Mouse (Mus musculus) CH12.LX (cell line): ENCODE measurements around the gene Dmxl2. TPM values are rescaled to one million over a fixed set of nuclear protein-coding genes. Genes with fewer than 3 reads are reported as not detected.
A peak's percentile ranks its signal among the peaks of the same experiment; 100 is the strongest.

Source experiments
- DNase-seq: peaks from one replicate; pipeline ENCODE4 v3.0.0-alpha.2; 2013; ENCODE audit errors: extremely low read depth
- H3K27ac ChIP-seq: 2 replicates; pipeline ENCODE4 v1.5.1; 2012; ENCODE audit warnings: low read depth, mild to moderate bottlenecking, control low read depth, moderate library complexity; ENCODE audit not compliant: insufficient read depth
- H3K27me3 ChIP-seq: replicated peaks from 2 replicates; pipeline ENCODE3; 2012; ENCODE audit warnings: inconsistent platforms
- H3K36me3 ChIP-seq, 2 experiments: replicated peaks in 1 of 2; 2 replicates each; pipeline versions ENCODE3 to v1.6.1; 2012; ENCODE audit warnings: inconsistent platforms in 1 of 2, low read length in 1 of 2, mild to moderate bottlenecking in 1 of 2, mixed read lengths in 1 of 2, moderate library complexity in 1 of 2; ENCODE audit not compliant: control insufficient read depth in 1 of 2, insufficient read depth in 1 of 2
- H3K4me1 ChIP-seq, 2 experiments: 2 replicates each; pipeline ENCODE4 v1.6.1; 2012; ENCODE audit warnings: inconsistent platforms in 1 of 2, moderate library complexity in 1 of 2; ENCODE audit not compliant: insufficient read depth in 2 of 2, control insufficient read depth in 1 of 2
- H3K4me2 ChIP-seq: 2 replicates; pipeline ENCODE4 v1.6.1; 2012; ENCODE audit warnings: low read depth, mild to moderate bottlenecking, control low read depth; ENCODE audit not compliant: poor library complexity, insufficient read depth, severe bottlenecking
- H3K4me3 ChIP-seq, 3 experiments: fragments of 150-350 bp in 1 of 3; sonication (generic) in 1 of 3; replicated peaks in 1 of 3; 2 replicates each; pipeline versions ENCODE3 to v1.5.1; 2011 to 2012; ENCODE audit warnings: low read depth in 2 of 3, low read length in 2 of 3, mild to moderate bottlenecking in 2 of 3, moderate library complexity in 2 of 3, control low read depth in 1 of 3, improper control_type of control experiment in 1 of 3, inconsistent platforms in 1 of 3, mixed read lengths in 1 of 3; ENCODE audit not compliant: poor library complexity in 1 of 3
- H3K79me2 ChIP-seq: replicated peaks from 2 replicates; pipeline ENCODE4 v1.6.1; 2012; ENCODE audit warnings: mild to moderate bottlenecking, moderate library complexity; ENCODE audit not compliant: control insufficient read depth, poor library complexity, insufficient read depth, severe bottlenecking; ENCODE audit errors: extremely low read depth
- H3K9ac ChIP-seq: 2 replicates; pipeline ENCODE4 v1.6.1; 2012; ENCODE audit warnings: low read depth, mild to moderate bottlenecking, control low read depth, moderate library complexity; ENCODE audit not compliant: insufficient read depth
- H3K9me3 ChIP-seq: replicated peaks from 2 replicates; pipeline ENCODE3; 2012; ENCODE audit warnings: low read length, inconsistent platforms, mixed read lengths
- CHD1 ChIP-seq: IDR thresholded peaks from 2 replicates; pipeline ENCODE4 v1.6.1; 2012; ENCODE audit warnings: low read depth, low read length, improper control_type of control experiment, inconsistent platforms
- CTCF ChIP-seq, 2 experiments: IDR thresholded peaks in 1 of 2; conservative IDR thresholded peaks in 1 of 2; 2 replicates each; pipeline ENCODE4 v1.5.1; 2011 to 2012; ENCODE audit warnings: low read depth in 2 of 2, low read length in 2 of 2, improper control_type of control experiment in 1 of 2, inconsistent platforms in 1 of 2, mild to moderate bottlenecking in 1 of 2, moderate library complexity in 1 of 2
- MYC ChIP-seq: IDR thresholded peaks from 2 replicates; pipeline ENCODE4 v1.6.1; 2011; ENCODE audit warnings: low read depth, mild to moderate bottlenecking, improper control_type of control experiment, low read length
- RAD21 ChIP-seq: IDR thresholded peaks from 2 replicates; pipeline ENCODE4 v1.6.1; 2011; ENCODE audit warnings: low read depth, mild to moderate bottlenecking, low read length, improper control_type of control experiment, moderate library complexity
- RCOR1 ChIP-seq: conservative IDR thresholded peaks from 2 replicates; pipeline ENCODE4 v1.6.1; 2012; ENCODE audit warnings: low read depth, mild to moderate bottlenecking, inconsistent platforms, low read length, improper control_type of control experiment
- TCF12 ChIP-seq: IDR thresholded peaks from 2 replicates; pipeline ENCODE4 v1.6.1; 2014; ENCODE audit warnings: low read depth, mild to moderate bottlenecking, inconsistent platforms, low read length, improper control_type of control experiment
- UBTF ChIP-seq: IDR thresholded peaks from 2 replicates; pipeline ENCODE4 v1.6.1; 2012; ENCODE audit warnings: low read depth, mild to moderate bottlenecking, inconsistent platforms, low read length, improper control_type of control experiment, moderate library complexity
- ZC3H11A ChIP-seq: IDR thresholded peaks from 2 replicates; pipeline ENCODE4 v1.6.1; 2012; ENCODE audit warnings: low read depth, mild to moderate bottlenecking, inconsistent platforms, low read length, improper control_type of control experiment
- ZMIZ1 ChIP-seq: IDR thresholded peaks from 2 replicates; pipeline ENCODE4 v1.6.1; 2012; ENCODE audit warnings: low read depth, mild to moderate bottlenecking, inconsistent platforms, low read length, improper control_type of control experiment
- dilution Hi-C: fragments of 300-500 bp; cut with MboI; formaldehyde crosslinking; loops from 2 replicates; pipeline ENCODE4 v1.14.3; 2020; ENCODE audit warnings: low sequenced_read_pairs; ENCODE audit not compliant: extremely low pct_unique_long_range_greater_than_20kb, extremely low pct_ligation_motif_present
- in situ Hi-C: fragments of 300-500 bp; cut with MboI; formaldehyde crosslinking; loops from 3 replicates; pipeline ENCODE4 v1.14.3; 2019; ENCODE audit warnings: low sequenced_read_pairs, low pct_ligation_motif_present, low pct_unique_long_range_greater_than_20kb, mixed read lengths
- polyA plus RNA-seq: library from polyadenylated mRNA; unstranded; fragments of >175 nt; gene quantifications from 2 replicates; pipeline ENCODE4 v1.2.1, GENCODE M21; 2012; ENCODE audit warnings: low read depth; ENCODE audit not compliant: insufficient read length
- total RNA-seq, 2 experiments: library from RNA; depleted of rRNA; stranded (reverse); fragments of 300-350 nt in 1 of 2; fragments of >200 nt in 1 of 2; gene quantifications; 2 replicates each; pipeline ENCODE4 v1.2.3; 2012 to 2014

Dmxl2 gene
- total and polyA plus RNA-seq, 3 experiments, result 21.8 to 23.7 (median 22.5) TPM

- H3K4me3 ChIP-seq, result no peak overlapping the region
- no peak overlapping the region for H3K9ac ChIP-seq
- no peaks in the 10 kb centered on the region for H3K36me3 ChIP-seq
- H3K9me3 ChIP-seq, result no peaks in the 10 kb centered on the region
- in situ Hi-C loops (no loop called here), dilution Hi-C loops (no loop called here)
- peaks cover 19 to 98% of the 10 kb centered on the region in 2 experiments for H3K4me1 ChIP-seq
- no peaks in the 10 kb centered on the region for H3K79me2 ChIP-seq
- TF ChIP-seq MYC (no peak), RAD21 (no peak), UBTF (no peak)
- no peak overlapping the region for H3K27ac ChIP-seq
- no peaks in the 10 kb centered on the region for H3K27me3 ChIP-seq
- no peak for DNase-seq
- no peak overlapping the region for H3K4me2 ChIP-seq
Measured at GRCm38 (mm10) chr9:54537030-54537429, 35.6 kb upstream of the Dmxl2 start.

DNA sequence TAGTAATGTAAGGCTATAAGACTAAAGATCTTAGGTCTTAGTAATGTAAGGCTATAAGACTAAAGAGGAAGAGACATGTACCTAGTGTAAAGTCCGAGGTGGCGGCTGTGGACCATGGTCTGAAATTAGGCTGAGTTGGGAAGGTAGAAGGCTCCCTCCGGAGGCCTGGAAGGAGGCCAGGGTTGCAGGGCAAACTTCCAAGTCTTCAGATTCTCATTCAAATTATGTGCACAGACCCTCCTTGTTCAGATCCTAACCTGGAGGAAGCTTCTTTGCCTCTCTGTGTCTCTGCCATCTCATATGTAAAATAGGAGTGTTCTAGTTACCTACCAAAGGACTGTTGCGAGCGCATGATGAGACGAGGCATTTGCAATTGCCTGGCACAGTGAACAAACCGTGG is 34.8 kb upstream of the Dmxl2 start:
- dilution Hi-C loops, result no loop called here
- Histone ChIP-seq H3K36me3 (no peaks in the 10 kb centered on the region), H3K79me2 (no peaks in the 10 kb centered on the region), H3K9me3 (no peaks in the 10 kb centered on the region), H3K4me2 (no peak overlapping the region), H3K27ac (no peak overlapping the region), H3K27me3 (no peaks in the 10 kb centered on the region), H3K4me1 (peaks cover 16 to 98% of the 10 kb centered on the region in 2 experiments), H3K9ac (no peak overlapping the region), H3K4me3 (no peak overlapping the region)
- DNase-seq, result no peak
- TF ChIP-seq CTCF (conservative IDR thresholded peaks at IDR 0.05 in 1 of 2, IDR thresholded peaks at IDR 0.05 in 1 of 2; ENCODE audit: low read depth in 2 of 2, low read length in 2 of 2), result peak in 1 of 2 experiments; percentile 17; a peak in 1 of 4 replicates
- peak; percentile 13 for TF ChIP-seq RAD21
- TF ChIP-seq TCF12, result no peak
- no peak for TF ChIP-seq ZMIZ1
- no peak for TF ChIP-seq CHD1
- no peak for TF ChIP-seq RCOR1
- in situ Hi-C loops, result no loop called here

- no peak overlapping the region for H3K4me2 ChIP-seq
- H3K79me2 ChIP-seq, result no peaks in the 10 kb centered on the region
- no peak overlapping the region for H3K9ac ChIP-seq
- in situ Hi-C loops (no loop called here), dilution Hi-C loops (no loop called here)
- no peak overlapping the region for H3K4me3 ChIP-seq
- H3K9me3 ChIP-seq, result no peaks in the 10 kb centered on the region
- TF ChIP-seq ZC3H11A, result no peak
- no peak for DNase-seq
- H3K4me1 ChIP-seq, result peaks cover 16 to 97% of the 10 kb centered on the region in 2 experiments
- no peak overlapping the region for H3K27ac ChIP-seq
- no peaks in the 10 kb centered on the region for H3K27me3 ChIP-seq
- no peaks in the 10 kb centered on the region for H3K36me3 ChIP-seq
Measured at GRCm38 (mm10) chr9:54533975-54534374, 32.5 kb upstream of the Dmxl2 start.
